Mouse (Mus musculus) frontal cortex, postnatal 14 days (tissue): ENCODE results near the gene Nrbp1.
A peak's percentile ranks its signal among the peaks of the same experiment; 100 is the strongest.

Experiments
- DNase-seq, 2 experiments: peaks; one replicate each; pipeline ENCODE4 v3.0.0; 2022; ENCODE audit warnings: low spot score in 2 of 2

The Nrbp1 gene

DNA sequence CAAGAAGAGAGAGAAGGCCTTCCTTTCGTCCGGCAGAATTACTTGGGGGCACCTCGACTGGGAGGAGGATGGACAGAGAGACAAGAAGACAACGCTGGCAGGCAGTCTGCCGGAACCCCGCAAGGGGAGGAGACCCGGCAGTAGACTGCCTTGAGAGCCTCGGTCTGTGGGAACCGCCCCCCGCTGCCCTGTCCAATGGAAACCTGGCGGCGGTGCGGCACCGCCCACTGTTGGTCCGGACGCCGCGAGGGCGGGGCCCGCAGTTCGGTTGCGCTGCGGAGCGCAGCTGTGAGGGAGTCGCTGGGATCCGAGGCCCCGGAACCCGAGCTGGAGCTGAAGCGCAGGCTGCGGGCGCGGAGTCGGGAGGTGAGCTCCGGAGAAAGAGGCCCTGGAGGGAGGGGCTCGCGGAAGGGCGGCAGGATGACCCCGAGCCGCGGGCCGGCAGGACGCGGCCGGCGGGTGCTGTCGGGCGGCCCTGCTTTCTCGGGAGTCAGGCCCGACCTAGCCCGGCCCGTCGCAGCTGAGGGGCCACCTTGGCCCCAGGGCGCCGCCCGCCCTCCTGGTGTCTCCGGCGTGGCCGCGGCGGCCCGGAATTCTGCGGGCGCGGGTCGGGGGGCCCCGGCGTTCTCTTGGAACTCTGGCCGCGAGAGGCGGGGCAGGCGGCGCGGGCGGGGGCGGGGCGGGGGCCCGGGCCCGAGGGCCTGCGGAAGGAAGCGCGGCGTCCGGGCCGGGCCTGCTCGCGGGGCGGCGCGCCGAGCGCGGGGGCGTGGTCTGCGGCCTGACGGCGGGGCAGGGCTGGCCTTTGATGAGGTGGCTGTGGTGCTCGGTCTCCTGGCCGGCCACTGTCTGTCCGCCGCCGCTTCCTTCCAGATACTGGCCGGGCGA is at the start of gene Nrbp1, which contains the start of gene Gm9970:
TSS of gene Nrbp1 (plus strand) at position 228 of the 885 bp plus-strand sequence.
TSS of gene Gm9970 (minus strand) at position 596 of the 885 bp plus-strand sequence.
- peak; percentile 89 to 94 for DNase-seq

DNA sequence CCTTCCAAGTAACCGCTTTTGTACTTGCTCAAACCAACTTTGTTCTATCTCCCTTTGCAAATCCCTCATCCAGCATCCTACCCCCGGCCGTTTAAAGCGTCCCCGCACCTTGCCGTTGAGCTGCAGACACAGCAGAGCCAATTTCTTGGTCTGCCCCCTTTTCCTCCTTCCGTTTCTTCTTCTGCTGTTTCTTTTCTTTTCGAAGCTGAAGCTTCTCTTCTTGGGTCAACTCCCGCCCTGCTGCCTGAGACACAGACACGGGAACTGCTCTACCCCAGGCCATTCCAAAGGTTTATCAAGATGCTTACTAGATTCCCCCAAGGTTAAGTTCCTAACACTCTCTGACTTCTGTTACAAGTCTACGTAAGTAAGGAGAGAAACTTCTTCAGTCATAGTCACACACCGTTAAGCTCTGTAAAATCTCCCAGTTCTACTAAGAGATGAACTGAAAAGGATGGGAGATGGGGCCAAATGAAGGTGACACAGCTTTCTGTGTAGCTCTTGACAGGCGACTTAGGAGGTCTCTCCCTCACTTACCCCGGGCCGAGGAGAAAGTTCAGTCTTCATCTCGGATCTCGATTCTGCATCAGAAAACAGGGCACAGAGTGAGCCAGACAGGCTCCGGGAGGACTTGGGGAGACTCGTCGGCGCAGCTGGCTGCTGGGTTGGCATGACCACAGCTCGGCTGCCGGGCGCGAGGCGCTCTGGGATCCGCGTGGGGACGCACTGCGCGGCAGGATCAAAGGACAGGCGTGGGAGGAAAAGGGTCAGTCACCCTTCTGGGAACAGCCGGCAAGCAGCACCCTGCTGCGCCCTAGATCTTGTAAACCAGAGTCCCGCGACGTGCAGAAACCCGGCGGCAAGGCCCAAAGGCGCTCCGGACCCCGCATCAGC is 48.4 kb upstream of the Nrbp1 start:
- DNase-seq: no peak

- peak; percentile 98 to 99 for DNase-seq
These were observed 47.6 kb upstream of the Nrbp1 start, which contains the start of the genes Snx17 and Eif2b4 for GRCm38 (mm10) chr5:31192939-31193630. Gene Snx17, plus strand, starts transcription at chr5:31193227. Gene Eif2b4, minus strand, starts transcription at chr5:31193430.

DNA sequence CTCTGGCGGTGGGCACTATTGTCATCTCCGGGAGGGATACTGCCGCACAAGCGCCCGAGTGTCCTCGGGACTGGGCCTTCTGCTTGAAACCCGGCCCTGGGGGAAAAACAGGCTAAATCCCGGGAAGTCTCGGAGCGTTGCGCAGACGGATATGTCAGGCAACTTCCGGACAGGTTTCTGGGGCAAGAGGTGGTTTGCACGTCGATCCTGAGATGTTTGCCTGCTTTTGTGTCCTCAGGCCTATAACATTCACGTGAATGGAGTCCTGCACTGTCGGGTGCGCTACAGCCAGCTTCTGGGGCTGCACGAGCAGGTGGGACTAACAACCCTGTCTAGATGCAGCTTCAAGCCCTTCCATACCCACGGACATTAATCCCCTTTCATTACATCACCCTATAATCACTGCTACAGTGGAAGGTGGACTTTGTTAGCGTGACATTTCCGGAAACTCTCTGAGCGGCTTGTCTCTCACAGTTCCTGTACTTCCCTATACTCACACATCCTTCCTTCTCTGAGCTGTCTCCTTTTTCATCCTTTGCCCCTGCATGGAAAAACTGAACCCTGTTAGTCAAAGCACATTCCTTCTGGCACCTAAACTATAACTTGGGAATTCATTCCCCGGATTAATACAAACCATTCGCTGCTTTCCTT is 46.9 kb upstream of the Nrbp1 start:
- DNase-seq: no peak

GRCm38 (mm10) chr5:31194486-31195485 is 45.9 kb upstream of the Nrbp1 start:
- DNase-seq: no peak

GRCm38 (mm10) chr5:31195671-31196070 is 45.0 kb upstream of the Nrbp1 start:
- no peak for DNase-seq

- no peak for DNase-seq
These were observed 44.5 kb upstream of the Nrbp1 start for GRCm38 (mm10) chr5:31196207-31196606.

GRCm38 (mm10) chr5:31197072-31197471 is 43.6 kb upstream of the Nrbp1 start:
- DNase-seq: no peak

DNA sequence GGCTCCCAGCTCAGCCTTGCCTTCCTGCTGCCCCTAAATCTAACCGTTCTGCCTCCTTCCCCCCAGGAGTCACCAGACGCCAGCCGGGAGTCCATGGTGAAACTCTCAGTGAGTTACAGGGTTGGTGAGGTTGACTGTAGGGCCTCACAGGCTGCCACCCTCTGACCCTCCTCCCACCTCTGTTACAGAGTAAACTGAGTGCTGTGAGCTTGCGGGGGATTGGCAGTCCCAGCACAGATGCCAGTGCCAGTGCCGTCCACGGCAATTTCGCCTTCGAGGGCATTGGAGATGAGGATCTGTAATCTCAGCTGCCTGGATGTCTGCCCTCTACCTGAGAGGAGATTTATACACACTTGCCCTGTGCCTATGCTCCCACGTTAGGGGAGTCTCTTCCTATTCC is 42.5 kb upstream of the Nrbp1 start:
- no peak for DNase-seq

DNA sequence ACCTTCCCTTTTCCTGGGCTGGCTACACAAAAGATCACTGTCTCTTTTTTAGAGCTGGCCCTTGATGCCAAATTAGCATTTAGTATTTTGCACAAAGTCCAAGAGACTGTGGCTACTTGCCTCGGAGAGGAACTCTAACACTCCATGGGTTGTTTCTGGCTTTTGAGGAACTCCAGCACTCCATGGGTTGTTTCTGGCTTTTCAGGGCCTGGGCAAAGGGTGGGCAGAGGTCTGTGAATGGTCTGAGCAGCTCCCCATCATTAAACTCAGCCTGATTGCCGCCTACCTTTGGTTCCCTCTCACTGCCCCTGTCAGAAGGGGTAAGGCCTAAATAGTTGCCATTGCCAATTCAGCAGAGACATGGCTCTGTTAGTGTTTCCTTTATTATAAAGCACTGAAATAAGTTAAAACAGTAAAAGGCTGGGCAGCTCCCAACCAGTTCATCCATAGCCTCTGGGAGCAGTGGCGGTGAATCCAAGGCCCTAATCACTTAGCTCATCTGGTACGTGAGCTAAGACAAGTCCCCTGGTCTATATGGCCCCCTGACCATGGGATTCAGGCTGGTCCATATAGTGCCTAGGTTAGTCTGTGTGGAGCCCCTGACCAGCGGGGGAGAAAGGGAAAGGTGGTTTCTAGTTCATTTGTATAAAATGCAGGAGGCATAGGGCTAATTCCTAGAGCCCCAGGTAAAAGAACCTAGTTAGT is 41.9 kb upstream of the Nrbp1 start:
- DNase-seq: no peak

- DNase-seq: no peak
These were observed 41.3 kb upstream of the Nrbp1 start for GRCm38 (mm10) chr5:31199321-31199892.

DNA sequence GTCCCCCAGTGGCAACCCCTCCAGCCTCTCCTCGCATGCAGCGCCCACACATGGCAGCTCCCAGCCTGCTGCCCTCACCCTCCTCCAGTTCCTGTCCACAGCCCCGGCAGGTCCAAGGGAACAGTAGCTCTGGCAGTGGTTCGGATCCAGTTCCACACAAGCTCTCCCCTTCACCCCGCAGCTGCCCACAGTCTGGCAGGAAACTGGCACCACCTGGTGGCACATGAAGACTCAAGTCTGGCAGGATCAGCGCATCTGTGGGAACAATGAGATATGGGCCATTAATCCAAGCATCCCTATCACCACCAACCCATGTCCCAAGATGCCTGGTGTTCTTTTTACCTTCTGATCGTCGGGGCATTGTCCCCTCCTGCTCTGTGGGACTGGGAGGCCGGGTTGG is 40.8 kb upstream of the Nrbp1 start:
- no peak for DNase-seq

GRCm38 (mm10) chr5:31200327-31200768 is 40.3 kb upstream of the Nrbp1 start:
- no peak for DNase-seq

DNA sequence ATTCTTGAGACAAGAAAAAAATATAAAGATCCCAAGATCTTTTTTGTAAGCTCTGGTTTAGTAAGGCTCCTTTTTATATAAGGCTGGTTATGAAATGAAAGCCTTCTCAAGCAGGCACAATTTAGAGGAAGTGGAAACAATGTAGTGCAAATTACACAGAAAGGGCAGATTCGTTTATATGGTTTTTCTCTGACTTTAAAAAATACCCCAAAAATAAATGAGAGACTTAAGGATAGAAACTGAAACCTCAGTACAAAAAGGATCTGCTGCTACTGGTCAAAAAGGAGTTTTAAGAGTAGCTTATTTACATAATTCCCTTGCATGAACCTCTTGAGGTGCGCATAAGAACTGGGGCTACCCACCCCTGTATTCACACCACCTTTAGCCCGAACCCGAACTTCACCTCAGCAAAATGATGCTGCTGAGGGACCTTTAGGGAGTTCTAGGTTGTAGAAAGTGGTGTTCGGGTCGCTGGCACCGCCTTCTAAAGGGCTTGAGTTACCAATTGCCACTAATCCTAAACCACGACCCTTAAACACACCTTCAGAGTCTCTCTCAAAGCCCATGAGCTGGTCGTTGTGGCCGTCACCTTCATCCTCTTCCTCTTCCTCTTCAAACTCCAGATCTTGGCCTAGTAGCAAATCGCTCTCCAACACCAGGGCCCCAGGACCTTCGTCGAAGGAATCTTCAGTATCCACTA is 39.5 kb upstream of the Nrbp1 start:
- no peak for DNase-seq

DNA sequence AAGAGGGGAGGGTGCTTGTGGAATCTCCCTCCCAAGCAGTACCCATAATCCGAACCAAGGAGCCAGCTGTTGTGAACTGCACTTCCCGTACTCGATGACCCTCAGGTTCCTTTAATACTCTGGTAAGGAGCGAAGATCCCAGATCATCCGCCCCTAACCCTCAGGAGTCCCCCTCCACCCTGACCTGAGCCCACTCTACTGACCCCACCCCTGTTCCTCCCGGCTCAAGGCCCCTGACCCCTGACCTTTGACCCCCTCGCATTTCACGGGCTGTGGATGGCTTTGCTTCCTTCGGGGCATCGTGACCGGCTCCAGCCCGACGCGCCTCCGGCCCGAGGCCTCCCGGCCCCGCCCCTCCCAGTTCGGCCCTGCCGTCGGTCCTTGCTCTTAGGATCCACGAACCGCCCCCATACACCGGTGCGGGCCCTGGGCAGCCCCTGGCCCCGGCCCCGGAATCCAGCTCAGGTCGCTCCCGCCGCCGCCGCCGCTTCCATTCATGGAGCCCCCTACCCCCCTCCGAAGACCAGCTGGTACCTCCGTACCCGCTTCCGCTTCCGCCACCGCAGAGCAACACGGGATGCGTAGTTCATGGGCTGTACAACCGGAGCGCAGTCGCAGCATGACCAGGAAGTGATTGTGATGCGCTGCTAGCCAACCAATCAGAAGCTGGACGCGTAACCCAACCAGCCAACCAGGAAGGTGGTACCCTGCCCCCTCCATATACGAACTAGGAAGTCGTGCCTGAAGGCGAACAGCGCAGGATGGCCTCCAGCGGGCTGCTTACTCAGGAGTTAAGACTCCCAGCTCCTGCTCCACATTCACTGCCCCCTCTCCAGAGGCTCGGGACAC is 38.7 kb upstream of the Nrbp1 start, which contains the start of gene Zfp513:
TSS of gene Zfp513 (minus strand) at position 562 of the 849 bp plus-strand sequence.
- DNase-seq: peak; percentile 96 to 98

DNA sequence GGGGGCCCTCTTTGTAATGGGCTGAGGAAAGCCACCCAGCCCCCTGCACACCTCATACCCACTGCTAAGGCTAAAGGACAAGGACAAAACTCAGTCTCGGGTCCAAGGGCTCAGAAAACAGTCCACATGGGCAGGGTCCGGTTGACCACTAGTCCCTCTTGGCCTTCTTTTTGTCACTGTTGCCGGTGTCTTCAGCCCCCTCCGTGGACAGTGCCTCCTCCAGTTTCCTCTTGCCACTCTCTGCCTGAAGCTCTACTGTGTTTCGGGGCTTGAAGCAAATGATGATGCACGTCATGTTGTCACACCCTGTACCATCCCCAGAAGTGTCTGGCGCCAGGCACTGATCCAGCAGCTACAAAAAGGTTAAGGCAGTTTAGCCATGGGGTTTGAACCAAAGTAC is 37.7 kb upstream of the Nrbp1 start:
- no peak for DNase-seq

- no peak for DNase-seq
These were observed 36.8 kb upstream of the Nrbp1 start for GRCm38 (mm10) chr5:31203866-31204265.
